Mouse (Mus musculus) erythroblast, embryonic 14.5 days (primary cell): Measurements from ENCODE around the gene Rsph1.

Experiments
- GATA1 ChIP-seq: IDR thresholded peaks from 2 replicates; pipeline ENCODE4 v1.6.1; 2012; ENCODE audit warnings: low read length, inconsistent platforms, mixed read lengths
- TAL1 ChIP-seq: IDR thresholded peaks from 3 replicates; pipeline ENCODE4 v1.6.1; 2012; ENCODE audit warnings: low read length, inconsistent platforms, mixed read lengths

GRCm38 (mm10) chr17:31208654-31209053 is 68.5 kb downstream of the Rsph1 start:
- TF ChIP-seq GATA1 (no peak), TAL1 (no peak)
